Mouse (Mus musculus): ENCODE data around the gene Setx. TPM values are rescaled to one million over a fixed set of nuclear protein-coding genes. Genes with fewer than 3 reads are reported as not detected.
A peak's percentile ranks its signal among the peaks of the same experiment; 100 is the strongest.

The Setx gene
- polyA plus RNA-seq, 1 experiment = 16.8 TPM

- no peaks in the 10 kb centered on the region for H3K27me3 ChIP-seq (ENCODE audit: control insufficient read depth, insufficient read depth, low read length)
- 73% methylated on average over 3 of the region's 3 CpGs for WGBS
- no peak overlapping the region for H3K4me3 ChIP-seq (replicated peaks; ENCODE audit: insufficient read depth, low read depth, low read length)
- peaks cover 3% of the 10 kb centered on the region for H3K4me1 ChIP-seq (ENCODE audit: control insufficient read depth, insufficient read depth, low read length)
- TF ChIP-seq CTCF (IDR thresholded peaks at IDR 0.05; ENCODE audit: borderline replicate concordance, insufficient read depth, low read depth, low read length) (no peak), POLR2A (IDR thresholded peaks at IDR 0.05; ENCODE audit: borderline replicate concordance, insufficient read depth, low read length) (no peak)
- DNase-seq = peak in 1 of 2 experiments; percentile 4
- H3K27ac ChIP-seq (ENCODE audit: insufficient read depth, low read length) = no peak overlapping the region
Observed at GRCm38 (mm10) chr2:29122446-29122845, 1.5 kb upstream of the Setx start.

GRCm38 (mm10) chr2:29124571-29124935 lies 572 bp downstream of the Setx start:
- Histone ChIP-seq H3K27ac (ENCODE audit: insufficient read depth, low read length) (peak overlapping the region; percentile 35; the same call in 1 of the 2 replicates), H3K4me3 (replicated peaks; ENCODE audit: insufficient read depth, low read depth, low read length) (peak overlapping the region; percentile 79), H3K4me1 (ENCODE audit: control insufficient read depth, insufficient read depth, low read length) (peaks cover 3% of the 10 kb centered on the region), H3K27me3 (ENCODE audit: control insufficient read depth, insufficient read depth, low read length) (no peaks in the 10 kb centered on the region)
- DNase-seq = no peak
- WGBS = 0% methylated on average over 23 of the region's 24 CpGs
- no peak for TF ChIP-seq CTCF (IDR thresholded peaks at IDR 0.05; ENCODE audit: borderline replicate concordance, insufficient read depth, low read depth, low read length)
- TF ChIP-seq POLR2A (IDR thresholded peaks at IDR 0.05; ENCODE audit: borderline replicate concordance, insufficient read depth, low read length) = 0 out of 2 replicates have a peak, but pooled peaks have one; percentile 39

- TF ChIP-seq CTCF (IDR thresholded peaks at IDR 0.05; ENCODE audit: borderline replicate concordance, insufficient read depth, low read depth, low read length) (no peak), POLR2A (IDR thresholded peaks at IDR 0.05; ENCODE audit: borderline replicate concordance, insufficient read depth, low read length) (peak; percentile 34; the same call in 1 of the 2 replicates)
- Histone ChIP-seq H3K27ac (ENCODE audit: insufficient read depth, low read length) (peak overlapping the region; percentile 69), H3K4me1 (ENCODE audit: control insufficient read depth, insufficient read depth, low read length) (peaks cover 3% of the 10 kb centered on the region), H3K27me3 (ENCODE audit: control insufficient read depth, insufficient read depth, low read length) (no peaks in the 10 kb centered on the region), H3K4me3 (replicated peaks; ENCODE audit: insufficient read depth, low read depth, low read length) (peak overlapping the region; percentile 79)
- WGBS = under 1% methylated on average over 81 of the region's 81 CpGs
- peak; percentile 99 for DNase-seq
Observed at GRCm38 (mm10) chr2:29124936-29125701, 1.1 kb downstream of the Setx start.

GRCm38 (mm10) chr2:29130118-29130899 lies 6.3 kb downstream of the Setx start:
- Histone ChIP-seq H3K27me3 (ENCODE audit: control insufficient read depth, insufficient read depth, low read length) (no peaks in the 10 kb centered on the region), H3K4me1 (ENCODE audit: control insufficient read depth, insufficient read depth, low read length) (peaks cover 3% of the 10 kb centered on the region), H3K4me3 (replicated peaks; ENCODE audit: insufficient read depth, low read depth, low read length) (no peak overlapping the region), H3K27ac (ENCODE audit: insufficient read depth, low read length) (no peak overlapping the region)
- DNase-seq = no peak
- 91% methylated on average over 7 of the region's 7 CpGs for WGBS
- TF ChIP-seq POLR2A (IDR thresholded peaks at IDR 0.05; ENCODE audit: borderline replicate concordance, insufficient read depth, low read length) (no peak), CTCF (IDR thresholded peaks at IDR 0.05; ENCODE audit: borderline replicate concordance, insufficient read depth, low read depth, low read length) (no peak)

GRCm38 (mm10) chr2:29135161-29135560 lies 11.2 kb downstream of the Setx start:
- H3K4me3 ChIP-seq (replicated peaks; ENCODE audit: insufficient read depth, low read depth, low read length) = no peak overlapping the region
- H3K27me3 ChIP-seq (ENCODE audit: control insufficient read depth, insufficient read depth, low read length) = no peaks in the 10 kb centered on the region
- no peak for DNase-seq
- TF ChIP-seq POLR2A (IDR thresholded peaks at IDR 0.05; ENCODE audit: borderline replicate concordance, insufficient read depth, low read length) (no peak), CTCF (IDR thresholded peaks at IDR 0.05; ENCODE audit: borderline replicate concordance, insufficient read depth, low read depth, low read length) (no peak)
- H3K27ac ChIP-seq (ENCODE audit: insufficient read depth, low read length) = no peak overlapping the region
- H3K4me1 ChIP-seq (ENCODE audit: control insufficient read depth, insufficient read depth, low read length) = no peaks in the 10 kb centered on the region

GRCm38 (mm10) chr2:29151941-29152340 lies 28.0 kb downstream of the Setx start:
- peaks cover 3% of the 10 kb centered on the region; the same call in 1 of the 2 replicates for H3K4me1 ChIP-seq (ENCODE audit: control insufficient read depth, insufficient read depth, low read length)
- no peak overlapping the region for H3K4me3 ChIP-seq (replicated peaks; ENCODE audit: insufficient read depth, low read depth, low read length)
- no peaks in the 10 kb centered on the region for H3K27me3 ChIP-seq (ENCODE audit: control insufficient read depth, insufficient read depth, low read length)
- TF ChIP-seq CTCF (IDR thresholded peaks at IDR 0.05; ENCODE audit: borderline replicate concordance, insufficient read depth, low read depth, low read length) = no peak
- TF ChIP-seq POLR2A (IDR thresholded peaks at IDR 0.05; ENCODE audit: borderline replicate concordance, insufficient read depth, low read length) = no peak
- no peak for DNase-seq
- WGBS = 37% methylated on average over 2 of the region's 2 CpGs
- H3K27ac ChIP-seq (ENCODE audit: insufficient read depth, low read length) = no peak overlapping the region

GRCm38 (mm10) chr2:29168067-29168466 lies 44.1 kb downstream of the Setx start:
- Histone ChIP-seq H3K27ac (ENCODE audit: insufficient read depth, low read length) (no peak overlapping the region), H3K4me3 (replicated peaks; ENCODE audit: insufficient read depth, low read depth, low read length) (no peak overlapping the region), H3K27me3 (ENCODE audit: control insufficient read depth, insufficient read depth, low read length) (no peaks in the 10 kb centered on the region), H3K4me1 (ENCODE audit: control insufficient read depth, insufficient read depth, low read length) (no peaks in the 10 kb centered on the region)
- 92% methylated on average over 5 of the region's 5 CpGs for WGBS
- TF ChIP-seq POLR2A (IDR thresholded peaks at IDR 0.05; ENCODE audit: borderline replicate concordance, insufficient read depth, low read length) = no peak
- no peak for TF ChIP-seq CTCF (IDR thresholded peaks at IDR 0.05; ENCODE audit: borderline replicate concordance, insufficient read depth, low read depth, low read length)
- DNase-seq = no peak

Measured in cerebellum, adult 2 months (tissue).